Mouse (Mus musculus): ENCODE measurements around the gene Snrpb2.
A peak's percentile ranks its signal among the peaks of the same experiment; 100 is the strongest.

The Snrpb2 gene

GRCm38 (mm10) chr2:143062812-143063792, at the start of gene Snrpb2:
Gene Snrpb2, plus strand, starts transcription at chr2:143063039.
- peak; percentile 22 to 57 for DNase-seq (ENCODE audit: low read depth in 1 of 2, low spot score in 2 of 2)

GRCm38 (mm10) chr2:143013057-143013456, 49.8 kb upstream of the Snrpb2 start:
- no peak for DNase-seq (ENCODE audit: low read depth in 1 of 2, low spot score in 2 of 2)

GRCm38 (mm10) chr2:143018084-143018483, 44.8 kb upstream of the Snrpb2 start:
- DNase-seq (ENCODE audit: low read depth in 1 of 2, low spot score in 2 of 2), result no peak

GRCm38 (mm10) chr2:143018591-143019130, 44.2 kb upstream of the Snrpb2 start:
- no peak for DNase-seq (ENCODE audit: low read depth in 1 of 2, low spot score in 2 of 2)

- DNase-seq (ENCODE audit: low read depth in 1 of 2, low spot score in 2 of 2), result no peak
Measured at GRCm38 (mm10) chr2:143019727-143020126, 43.1 kb upstream of the Snrpb2 start.

GRCm38 (mm10) chr2:143023331-143023730, 39.5 kb upstream of the Snrpb2 start:
- no peak for DNase-seq (ENCODE audit: low read depth in 1 of 2, low spot score in 2 of 2)

GRCm38 (mm10) chr2:143024226-143024625, 38.6 kb upstream of the Snrpb2 start:
- DNase-seq (ENCODE audit: low read depth in 1 of 2, low spot score in 2 of 2), result no peak

GRCm38 (mm10) chr2:143031283-143031682, 31.6 kb upstream of the Snrpb2 start:
- no peak for DNase-seq (ENCODE audit: low read depth in 1 of 2, low spot score in 2 of 2)

- no peak for DNase-seq (ENCODE audit: low read depth in 1 of 2, low spot score in 2 of 2)
Measured at GRCm38 (mm10) chr2:143032378-143033255, 30.2 kb upstream of the Snrpb2 start.

GRCm38 (mm10) chr2:143034350-143035085, 28.3 kb upstream of the Snrpb2 start:
- no peak for DNase-seq (ENCODE audit: low read depth in 1 of 2, low spot score in 2 of 2)

- DNase-seq (ENCODE audit: low read depth in 1 of 2, low spot score in 2 of 2), result no peak
Measured at GRCm38 (mm10) chr2:143035086-143035593, 27.7 kb upstream of the Snrpb2 start.

GRCm38 (mm10) chr2:143041596-143041995, 21.2 kb upstream of the Snrpb2 start:
- no peak for DNase-seq (ENCODE audit: low read depth in 1 of 2, low spot score in 2 of 2)

GRCm38 (mm10) chr2:143055251-143055650, 7.6 kb upstream of the Snrpb2 start:
- DNase-seq (ENCODE audit: low read depth in 1 of 2, low spot score in 2 of 2), result no peak

GRCm38 (mm10) chr2:143056736-143057135, 6.1 kb upstream of the Snrpb2 start:
- no peak for DNase-seq (ENCODE audit: low read depth in 1 of 2, low spot score in 2 of 2)

GRCm38 (mm10) chr2:143062432-143062811, 417 bp upstream of the Snrpb2 start:
- DNase-seq (ENCODE audit: low read depth in 1 of 2, low spot score in 2 of 2), result no peak

GRCm38 (mm10) chr2:143065914-143066313, 3.1 kb downstream of the Snrpb2 start:
- no peak for DNase-seq (ENCODE audit: low read depth in 1 of 2, low spot score in 2 of 2)

GRCm38 (mm10) chr2:143078198-143078851, 15.5 kb downstream of the Snrpb2 start, which contains the start of gene Otor:
Gene Otor, plus strand, starts transcription at chr2:143078473.
- DNase-seq (ENCODE audit: low read depth in 1 of 2, low spot score in 2 of 2), result no peak

GRCm38 (mm10) chr2:143081693-143082092, 18.9 kb downstream of the Snrpb2 start:
- no peak for DNase-seq (ENCODE audit: low read depth in 1 of 2, low spot score in 2 of 2)

GRCm38 (mm10) chr2:143084852-143085397, 22.1 kb downstream of the Snrpb2 start:
- DNase-seq (ENCODE audit: low read depth in 1 of 2, low spot score in 2 of 2), result no peak

GRCm38 (mm10) chr2:143089866-143090265, 27.0 kb downstream of the Snrpb2 start:
- DNase-seq (ENCODE audit: low read depth in 1 of 2, low spot score in 2 of 2), result no peak
